Mouse (Mus musculus): ENCODE data around the gene 1810043G02Rik. TPM values are rescaled to one million over a fixed set of nuclear protein-coding genes. Genes with fewer than 3 reads are reported as not detected.

Gene 1810043G02Rik
- polyA plus RNA-seq, 1 experiment = not detected

- no peak for TF ChIP-seq POLR2A (IDR thresholded peaks at IDR 0.05; ENCODE audit: insufficient read depth, low read depth, low read length)
- H3K4me3 ChIP-seq (ENCODE audit: insufficient read depth, low read depth, low read length) = no peak overlapping the region
- peaks cover 23% of the 10 kb centered on the region for H3K4me1 ChIP-seq (ENCODE audit: control insufficient read depth, insufficient read depth, low read length)
- WGBS = 89% methylated on average over 5 of the region's 5 CpGs
- no peak overlapping the region for H3K27ac ChIP-seq (ENCODE audit: insufficient read depth, low read depth, low read length)
Measured at GRCm38 (mm10) chr10:78000200-78000599, 21.9 kb downstream of the 1810043G02Rik start.

GRCm38 (mm10) chr10:78001796-78002195 is 23.5 kb downstream of the 1810043G02Rik start:
- whole genome bisulfite sequencing = 45% methylated on average over 11 of the region's 11 CpGs
- H3K4me3 ChIP-seq (ENCODE audit: insufficient read depth, low read depth, low read length) = no peak overlapping the region
- peaks cover 37% of the 10 kb centered on the region for H3K4me1 ChIP-seq (ENCODE audit: control insufficient read depth, insufficient read depth, low read length)
- 0 out of 2 replicates have a peak overlapping the region, but pooled peaks have one; percentile 27 for H3K27ac ChIP-seq (ENCODE audit: insufficient read depth, low read depth, low read length)
- TF ChIP-seq CTCF (IDR thresholded peaks at IDR 0.05; ENCODE audit: insufficient read depth, low read depth, low read length) (no peak), POLR2A (IDR thresholded peaks at IDR 0.05; ENCODE audit: insufficient read depth, low read depth, low read length) (no peak)

- no peak overlapping the region for H3K4me3 ChIP-seq (ENCODE audit: insufficient read depth, low read depth, low read length)
- WGBS = 87% methylated on average over 2 of the region's 2 CpGs
- TF ChIP-seq POLR2A (IDR thresholded peaks at IDR 0.05; ENCODE audit: insufficient read depth, low read depth, low read length) (no peak), CTCF (IDR thresholded peaks at IDR 0.05; ENCODE audit: insufficient read depth, low read depth, low read length) (no peak)
- H3K27ac ChIP-seq (ENCODE audit: insufficient read depth, low read depth, low read length) = 0 out of 2 replicates have a peak overlapping the region, but pooled peaks have one; percentile 27
- peaks cover 42% of the 10 kb centered on the region for H3K4me1 ChIP-seq (ENCODE audit: control insufficient read depth, insufficient read depth, low read length)
Measured at GRCm38 (mm10) chr10:78002316-78002715, 24.0 kb downstream of the 1810043G02Rik start.

- Histone ChIP-seq H3K27ac (ENCODE audit: insufficient read depth, low read depth, low read length) (peak overlapping the region; percentile 79), H3K4me1 (ENCODE audit: control insufficient read depth, insufficient read depth, low read length) (peaks cover 57% of the 10 kb centered on the region), H3K4me3 (ENCODE audit: insufficient read depth, low read depth, low read length) (no peak overlapping the region)
- 50% methylated on average over 3 of the region's 3 CpGs for WGBS
- TF ChIP-seq POLR2A (IDR thresholded peaks at IDR 0.05; ENCODE audit: insufficient read depth, low read depth, low read length) (no peak), CTCF (IDR thresholded peaks at IDR 0.05; ENCODE audit: insufficient read depth, low read depth, low read length) (no peak)
Measured at GRCm38 (mm10) chr10:78004479-78005100, 26.3 kb downstream of the 1810043G02Rik start.

GRCm38 (mm10) chr10:78005791-78006438 is 27.6 kb downstream of the 1810043G02Rik start:
- no peak for TF ChIP-seq POLR2A (IDR thresholded peaks at IDR 0.05; ENCODE audit: insufficient read depth, low read depth, low read length)
- TF ChIP-seq CTCF (IDR thresholded peaks at IDR 0.05; ENCODE audit: insufficient read depth, low read depth, low read length) = no peak
- no peak overlapping the region for H3K27ac ChIP-seq (ENCODE audit: insufficient read depth, low read depth, low read length)
- 91% methylated on average over 4 of the region's 4 CpGs for WGBS
- no peak overlapping the region for H3K4me3 ChIP-seq (ENCODE audit: insufficient read depth, low read depth, low read length)
- peaks cover 57% of the 10 kb centered on the region for H3K4me1 ChIP-seq (ENCODE audit: control insufficient read depth, insufficient read depth, low read length)

- TF ChIP-seq POLR2A (IDR thresholded peaks at IDR 0.05; ENCODE audit: insufficient read depth, low read depth, low read length) (no peak), CTCF (IDR thresholded peaks at IDR 0.05; ENCODE audit: insufficient read depth, low read depth, low read length) (no peak)
- 60% methylated on average over 7 of the region's 7 CpGs for WGBS
- peaks cover 47% of the 10 kb centered on the region for H3K4me1 ChIP-seq (ENCODE audit: control insufficient read depth, insufficient read depth, low read length)
- H3K27ac ChIP-seq (ENCODE audit: insufficient read depth, low read depth, low read length) = no peak overlapping the region
- no peak overlapping the region for H3K4me3 ChIP-seq (ENCODE audit: insufficient read depth, low read depth, low read length)
Measured at GRCm38 (mm10) chr10:78007203-78007602, 28.9 kb downstream of the 1810043G02Rik start.

GRCm38 (mm10) chr10:78008169-78008568 is 29.8 kb downstream of the 1810043G02Rik start:
- Histone ChIP-seq H3K27ac (ENCODE audit: insufficient read depth, low read depth, low read length) (no peak overlapping the region), H3K4me1 (ENCODE audit: control insufficient read depth, insufficient read depth, low read length) (peaks cover 42% of the 10 kb centered on the region), H3K4me3 (ENCODE audit: insufficient read depth, low read depth, low read length) (no peak overlapping the region)
- TF ChIP-seq POLR2A (IDR thresholded peaks at IDR 0.05; ENCODE audit: insufficient read depth, low read depth, low read length) = no peak
- TF ChIP-seq CTCF (IDR thresholded peaks at IDR 0.05; ENCODE audit: insufficient read depth, low read depth, low read length) = no peak
- WGBS = 79% methylated on average over 3 of the region's 3 CpGs

GRCm38 (mm10) chr10:78009184-78009944 is 31.0 kb downstream of the 1810043G02Rik start:
- under 1% methylated on average over 59 of the region's 59 CpGs for WGBS
- H3K4me1 ChIP-seq (ENCODE audit: control insufficient read depth, insufficient read depth, low read length) = peaks cover 40% of the 10 kb centered on the region
- H3K27ac ChIP-seq (ENCODE audit: insufficient read depth, low read depth, low read length) = peak overlapping the region; percentile 96
- TF ChIP-seq POLR2A (IDR thresholded peaks at IDR 0.05; ENCODE audit: insufficient read depth, low read depth, low read length) = peak; percentile 55
- TF ChIP-seq CTCF (IDR thresholded peaks at IDR 0.05; ENCODE audit: insufficient read depth, low read depth, low read length) = peak; percentile 56; the same call in 1 of the 2 replicates
- peak overlapping the region; percentile 86 for H3K4me3 ChIP-seq (ENCODE audit: insufficient read depth, low read depth, low read length)

GRCm38 (mm10) chr10:78009945-78010293 is 31.6 kb downstream of the 1810043G02Rik start, which contains the start of gene Pfkl:
Gene Pfkl (minus strand): TSS chr10:78010083.
- Histone ChIP-seq H3K27ac (ENCODE audit: insufficient read depth, low read depth, low read length) (peak within 1 kb of the TSS; percentile 96), H3K4me3 (ENCODE audit: insufficient read depth, low read depth, low read length) (peak within 1 kb of the TSS; percentile 86), H3K4me1 (ENCODE audit: control insufficient read depth, insufficient read depth, low read length) (peaks cover 36% of the 10 kb centered on the region)
- TF ChIP-seq CTCF (IDR thresholded peaks at IDR 0.05; ENCODE audit: insufficient read depth, low read depth, low read length) (no peak), POLR2A (IDR thresholded peaks at IDR 0.05; ENCODE audit: insufficient read depth, low read depth, low read length) (no peak)
- under 1% methylated on average over 9 of the region's 9 CpGs for WGBS

Data from olfactory bulb, adult 2 months (tissue).